Mouse (Mus musculus) adrenal gland, postnatal 4 days (tissue): ENCODE measurements at regions not wholly inside any gene's neighbourhood (a gene's known extent, or its start where the extent isn't known, plus 50 kb on each side); places are given as distances from the start of the nearest gene placed in this dataset.

Experiments
- DNase-seq, 2 experiments: peaks; one replicate each; pipeline ENCODE4 v3.0.0; 2021 to 2022; ENCODE audit warnings: low spot score in 2 of 2, mixed read lengths in 2 of 2

GRCm38 (mm10) chr1:79921890-79922289 lies 60.9 kb upstream of the Serpine2 start:
- no peak for DNase-seq

- no peak for DNase-seq
Observed at GRCm38 (mm10) chr1:79921333-79921732, 60.4 kb upstream of the Serpine2 start.

- no peak for DNase-seq
Observed at GRCm38 (mm10) chr1:79917426-79918150, 56.6 kb upstream of the Serpine2 start.
